Mouse (Mus musculus) heart, postnatal 0 days (tissue): ENCODE measurements around the gene Il5ra. TPM values are rescaled to one million over a fixed set of nuclear protein-coding genes. Genes with fewer than 3 reads are reported as not detected.

ENCODE experiments used
- ATAC-seq: fragments of 200-750 bp; cut with Nextera tagmentation; 2 replicates; pipeline ENCODE4 v1.8.0; 2017; ENCODE audit warnings: low read depth, moderate number of reproducible peaks, moderate library complexity; ENCODE audit not compliant: insufficient read depth
- DNase-seq: peaks from one replicate; pipeline ENCODE4 v3.0.0-alpha.2; 2016; ENCODE audit warnings: low spot score
- H3K27ac ChIP-seq: fragments of 300-500 bp; sonication (generic); 2 replicates; pipeline ENCODE4 v1.5.1; 2014; ENCODE audit warnings: low read depth, mild to moderate bottlenecking
- H3K27me3 ChIP-seq: fragments of 300-500 bp; sonication (generic); 2 replicates; pipeline ENCODE4 v1.6.1; 2014; ENCODE audit warnings: low read length, mixed read lengths; ENCODE audit not compliant: control insufficient read depth, insufficient read depth
- H3K36me3 ChIP-seq: fragments of 300-500 bp; sonication (generic); replicated peaks from 2 replicates; pipeline ENCODE4 v1.6.1; 2014; ENCODE audit warnings: low read length, mixed read lengths; ENCODE audit not compliant: control insufficient read depth, insufficient read depth
- H3K4me1 ChIP-seq: fragments of 300-500 bp; sonication (generic); 2 replicates; pipeline ENCODE4 v1.6.1; 2014; ENCODE audit warnings: antibody characterized with exemption; ENCODE audit not compliant: control insufficient read depth, insufficient read depth
- H3K4me2 ChIP-seq: fragments of 300-500 bp; sonication (generic); 2 replicates; pipeline ENCODE4 v1.6.1; 2014; ENCODE audit warnings: low read depth, mild to moderate bottlenecking, low read length, moderate library complexity
- H3K4me3 ChIP-seq: fragments of 300-500 bp; sonication (generic); 2 replicates; pipeline ENCODE4 v1.5.1; 2014; ENCODE audit warnings: low read depth, low read length
- H3K9ac ChIP-seq: fragments of 300-500 bp; sonication (generic); replicated peaks from 2 replicates; pipeline ENCODE4 v1.6.1; 2014; ENCODE audit warnings: low read depth, low read length, mixed read lengths
- H3K9me3 ChIP-seq: fragments of 300-500 bp; sonication (generic); replicated peaks from 2 replicates; pipeline ENCODE4 v1.6.1; 2016; ENCODE audit warnings: low read length; ENCODE audit not compliant: control insufficient read depth
- CTCF ChIP-seq: IDR thresholded peaks from 2 replicates; pipeline ENCODE4 v1.5.1; 2016; ENCODE audit warnings: antibody characterized with exemption, control low read depth, low read depth
- EP300 ChIP-seq: IDR thresholded peaks from 2 replicates; pipeline ENCODE4 v1.6.1; 2016; ENCODE audit warnings: antibody characterized with exemption, low read depth
- WGBS: fragments of 180-500 bp; shearing (Covaris S2); extraction: QIAGEN DNeasy Blood & Tissue Kit; methylation state at CpG from one replicate; pipeline ENCODE4 v1.1.7; 2014; 5-methylcytosine and 5-hydroxymethylcytosine counted together
- polyA plus RNA-seq: library from polyadenylated mRNA; unstranded; fragments of >200 nt; fragmentation: Nextera tagmentation; extraction: Ambion mirVana; gene quantifications from 2 replicates; pipeline ENCODE4 v1.2.1, GENCODE M21; 2015
- total RNA-seq: library from RNA; depleted of rRNA; stranded (reverse); fragments of >200 nt; gene quantifications from 2 replicates; pipeline ENCODE4 v1.2.3, GENCODE M21; 2014; ENCODE audit warnings: low replicate concordance

Gene Il5ra
- total and polyA plus RNA-seq, 2 experiments from 2014 or later, result not detected

GRCm38 (mm10) chr6:106766774-106767173, 17.9 kb upstream of the Il5ra start:
- WGBS, result 62% methylated on average over 4 of the region's 4 CpGs
- no peak overlapping the region for H3K4me3 ChIP-seq
- DNase-seq (no peak), ATAC-seq (no peak)
- H3K9me3 ChIP-seq, result no peaks in the 10 kb centered on the region
- H3K4me2 ChIP-seq, result no peak overlapping the region
- no peak overlapping the region for H3K9ac ChIP-seq
- peaks cover 6% of the 10 kb centered on the region for H3K36me3 ChIP-seq
- H3K4me1 ChIP-seq, result peaks cover 10% of the 10 kb centered on the region
- H3K27me3 ChIP-seq, result no peaks in the 10 kb centered on the region
- H3K27ac ChIP-seq, result no peak overlapping the region
- TF ChIP-seq EP300 (no peak), CTCF (no peak)

- no peak for DNase-seq
- Histone ChIP-seq H3K9ac (no peak overlapping the region), H3K27me3 (no peaks in the 10 kb centered on the region), H3K4me2 (no peak overlapping the region), H3K9me3 (no peaks in the 10 kb centered on the region), H3K27ac (no peak overlapping the region), H3K4me1 (peaks cover 10% of the 10 kb centered on the region), H3K4me3 (no peak overlapping the region), H3K36me3 (no peaks in the 10 kb centered on the region)
- 50% methylated on average over 1 of the region's 1 CpGs for WGBS
- TF ChIP-seq EP300 (no peak), CTCF (no peak)
- no peak for ATAC-seq
Observed at GRCm38 (mm10) chr6:106765892-106766291, 17.1 kb upstream of the Il5ra start.

- no peak for TF ChIP-seq CTCF
- no peak for TF ChIP-seq EP300
- H3K4me3 ChIP-seq, result no peak overlapping the region
- H3K9ac ChIP-seq, result no peak overlapping the region
- ATAC-seq (no peak), DNase-seq (no peak)
- H3K4me1 ChIP-seq, result no peaks in the 10 kb centered on the region
- H3K27ac ChIP-seq, result no peak overlapping the region
- H3K9me3 ChIP-seq, result no peaks in the 10 kb centered on the region
- 77% methylated on average over 1 of the region's 1 CpGs for WGBS
- no peak overlapping the region for H3K4me2 ChIP-seq
- no peaks in the 10 kb centered on the region for H3K36me3 ChIP-seq
- no peaks in the 10 kb centered on the region for H3K27me3 ChIP-seq
Observed at GRCm38 (mm10) chr6:106761486-106761885, 12.6 kb upstream of the Il5ra start.

GRCm38 (mm10) chr6:106760473-106761218, 11.8 kb upstream of the Il5ra start:
- Histone ChIP-seq H3K4me2 (no peak overlapping the region), H3K4me3 (no peak overlapping the region), H3K9ac (no peak overlapping the region), H3K27ac (no peak overlapping the region), H3K4me1 (no peaks in the 10 kb centered on the region), H3K27me3 (no peaks in the 10 kb centered on the region), H3K9me3 (no peaks in the 10 kb centered on the region), H3K36me3 (no peaks in the 10 kb centered on the region)
- DNase-seq (no peak), ATAC-seq (no peak)
- TF ChIP-seq EP300, result no peak
- TF ChIP-seq CTCF, result no peak
- 70% methylated on average over 3 of the region's 3 CpGs for WGBS

GRCm38 (mm10) chr6:106758299-106758698, 9.5 kb upstream of the Il5ra start:
- DNase-seq, result no peak
- Histone ChIP-seq H3K27ac (no peak overlapping the region), H3K36me3 (no peaks in the 10 kb centered on the region), H3K27me3 (no peaks in the 10 kb centered on the region), H3K4me1 (no peaks in the 10 kb centered on the region), H3K4me3 (no peak overlapping the region), H3K9me3 (no peaks in the 10 kb centered on the region), H3K4me2 (no peak overlapping the region), H3K9ac (no peak overlapping the region)
- TF ChIP-seq EP300 (no peak), CTCF (no peak)
- 59% methylated on average over 3 of the region's 3 CpGs for WGBS
- no peak for ATAC-seq

GRCm38 (mm10) chr6:106750291-106750690, 1.5 kb upstream of the Il5ra start:
- Histone ChIP-seq H3K4me2 (no peak overlapping the region), H3K9ac (no peak overlapping the region), H3K36me3 (no peaks in the 10 kb centered on the region), H3K4me3 (no peak overlapping the region), H3K27me3 (no peaks in the 10 kb centered on the region), H3K4me1 (no peaks in the 10 kb centered on the region), H3K9me3 (no peaks in the 10 kb centered on the region), H3K27ac (no peak overlapping the region)
- DNase-seq (no peak), ATAC-seq (no peak)
- 84% methylated on average over 7 of the region's 7 CpGs for WGBS
- TF ChIP-seq CTCF (no peak), EP300 (no peak)
